Mouse (Mus musculus): ENCODE measurements around the gene Hsd3b1.
"Not testable (repeated sequence)": the region's sequence is repeated elsewhere in the genome, so short reads cannot be mapped to it uniquely, and the experiment has no call there.

Gene Hsd3b1

GRCm38 (mm10) chr3:98859576-98859975 lies at the start of gene Hsd3b1:
TSS of gene Hsd3b1 (minus strand) at chr3:98859794.
- no peak for DNase-seq (ENCODE audit: low spot score in 2 of 2)

- DNase-seq (ENCODE audit: low spot score in 2 of 2), result no peak
Observed at GRCm38 (mm10) chr3:98897606-98898005, 38.0 kb upstream of the Hsd3b1 start.

GRCm38 (mm10) chr3:98895071-98895601 lies 35.5 kb upstream of the Hsd3b1 start:
- peak in 1 of 2 experiments; percentile 22 for DNase-seq (ENCODE audit: low spot score in 2 of 2)

- DNase-seq (ENCODE audit: low spot score in 2 of 2), result no peak
Observed at GRCm38 (mm10) chr3:98893057-98893772, 33.6 kb upstream of the Hsd3b1 start, which contains the start of gene Hao2. TSS of gene Hao2 (minus strand) at chr3:98893239.

- no peak for DNase-seq (ENCODE audit: low spot score in 2 of 2)
Observed at GRCm38 (mm10) chr3:98890430-98890829, 30.8 kb upstream of the Hsd3b1 start.

- no peak for DNase-seq (ENCODE audit: low spot score in 2 of 2)
Observed at GRCm38 (mm10) chr3:98888206-98888605, 28.6 kb upstream of the Hsd3b1 start.

- DNase-seq (ENCODE audit: low spot score in 2 of 2), result no peak
Observed at GRCm38 (mm10) chr3:98880831-98881230, 21.2 kb upstream of the Hsd3b1 start.

GRCm38 (mm10) chr3:98880216-98880615 lies 20.6 kb upstream of the Hsd3b1 start:
- no peak for DNase-seq (ENCODE audit: low spot score in 2 of 2)

GRCm38 (mm10) chr3:98868219-98868618 lies 8.6 kb upstream of the Hsd3b1 start:
- no peak for DNase-seq (ENCODE audit: low spot score in 2 of 2)

- no peak for DNase-seq (ENCODE audit: low spot score in 2 of 2)
Observed at GRCm38 (mm10) chr3:98862800-98863199, 3.2 kb upstream of the Hsd3b1 start.

GRCm38 (mm10) chr3:98858051-98858450 lies 1.5 kb downstream of the Hsd3b1 start:
- no peak for DNase-seq (ENCODE audit: low spot score in 2 of 2)

GRCm38 (mm10) chr3:98856892-98857291 lies 2.7 kb downstream of the Hsd3b1 start:
- no peak for DNase-seq (ENCODE audit: low spot score in 2 of 2)

GRCm38 (mm10) chr3:98855160-98855559 lies 4.4 kb downstream of the Hsd3b1 start:
- no peak for DNase-seq (ENCODE audit: low spot score in 2 of 2)

- DNase-seq (ENCODE audit: low spot score in 2 of 2), result no peak
Observed at GRCm38 (mm10) chr3:98853685-98854084, 5.9 kb downstream of the Hsd3b1 start.

- DNase-seq (ENCODE audit: low spot score in 2 of 2), result no peak
Observed at GRCm38 (mm10) chr3:98853051-98853450, 6.5 kb downstream of the Hsd3b1 start.

- no peak for DNase-seq (ENCODE audit: low spot score in 2 of 2)
Observed at GRCm38 (mm10) chr3:98852631-98853030, 7.0 kb downstream of the Hsd3b1 start.

- DNase-seq (ENCODE audit: low spot score in 2 of 2), result no peak
Observed at GRCm38 (mm10) chr3:98851853-98852252, 7.7 kb downstream of the Hsd3b1 start.

- DNase-seq (ENCODE audit: low spot score in 2 of 2), result no peak
Observed at GRCm38 (mm10) chr3:98850262-98850661, 9.3 kb downstream of the Hsd3b1 start.

- no peak for DNase-seq (ENCODE audit: low spot score in 2 of 2)
Observed at GRCm38 (mm10) chr3:98848898-98849297, 10.7 kb downstream of the Hsd3b1 start.

- no peak for DNase-seq (ENCODE audit: low spot score in 2 of 2)
Observed at GRCm38 (mm10) chr3:98814101-98814670, 45.4 kb downstream of the Hsd3b1 start, which contains the start of gene Hsd3b6. TSS of gene Hsd3b6 (minus strand) at chr3:98814443.

- not testable (repeated sequence) for DNase-seq (ENCODE audit: low spot score in 2 of 2)
Observed at GRCm38 (mm10) chr3:98812653-98813052, 46.9 kb downstream of the Hsd3b1 start.

GRCm38 (mm10) chr3:98805032-98805431 lies 54.6 kb downstream of the Hsd3b1 start:
- DNase-seq (ENCODE audit: low spot score in 2 of 2), result not testable (repeated sequence)

Data from frontal cortex, postnatal 36 days (tissue).